Mouse (Mus musculus): Measurements from ENCODE around the gene Tnnc1.

The Tnnc1 gene

DNA sequence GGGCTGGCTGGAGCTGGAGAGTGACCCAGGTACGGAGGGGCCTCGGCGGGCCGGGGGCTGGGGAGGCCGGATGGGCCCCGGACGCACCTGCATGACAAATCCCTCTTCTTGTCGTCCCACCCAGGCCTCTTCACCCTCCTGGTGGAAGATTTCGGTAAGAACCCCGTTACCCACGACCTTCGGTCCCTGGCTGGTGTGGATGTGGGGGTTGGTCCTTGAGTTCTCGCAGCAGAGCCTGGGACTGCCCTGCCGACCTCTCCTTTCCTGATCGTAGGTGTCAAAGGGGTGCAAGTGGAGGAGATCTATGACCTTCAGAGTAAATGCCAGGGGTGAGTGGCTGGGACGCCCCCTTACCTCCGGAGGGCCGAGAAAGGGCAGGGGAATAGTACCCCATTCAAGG, 43.5 kb downstream of the Tnnc1 start:
- DNase-seq (ENCODE audit: extremely low read depth, low read depth) = no peak

GRCm38 (mm10) chr14:31252091-31252490, 44.0 kb downstream of the Tnnc1 start:
- no peak for DNase-seq (ENCODE audit: extremely low read depth, low read depth)

DNA sequence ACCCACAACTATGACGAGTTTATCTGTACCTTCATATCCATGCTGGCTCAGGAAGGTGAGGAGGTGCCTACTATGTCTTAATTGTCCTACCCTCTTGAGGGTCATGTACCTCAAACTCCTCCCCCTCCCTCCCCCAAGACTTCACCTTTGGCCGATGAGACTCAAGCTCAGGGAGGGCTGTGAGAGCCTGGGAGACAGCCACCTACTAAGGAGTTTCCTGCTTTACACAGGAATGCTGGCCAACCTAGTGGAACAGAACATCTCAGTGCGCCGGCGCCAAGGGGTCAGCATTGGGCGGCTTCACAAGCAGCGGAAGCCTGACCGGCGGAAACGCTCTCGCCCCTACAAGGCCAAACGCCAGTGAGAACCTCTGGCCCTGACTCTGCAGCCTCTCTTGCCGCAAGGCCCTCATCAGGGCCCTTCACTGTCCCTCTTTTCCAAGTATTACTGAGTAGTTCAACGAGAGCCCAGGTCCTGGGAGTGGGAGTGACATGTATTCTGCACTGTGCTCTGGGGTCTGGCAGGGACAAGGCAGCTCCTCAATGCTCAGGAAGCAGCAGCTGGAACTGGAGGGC, 50.5 kb downstream of the Tnnc1 start:
- DNase-seq (ENCODE audit: extremely low read depth, low read depth) = no peak

DNA sequence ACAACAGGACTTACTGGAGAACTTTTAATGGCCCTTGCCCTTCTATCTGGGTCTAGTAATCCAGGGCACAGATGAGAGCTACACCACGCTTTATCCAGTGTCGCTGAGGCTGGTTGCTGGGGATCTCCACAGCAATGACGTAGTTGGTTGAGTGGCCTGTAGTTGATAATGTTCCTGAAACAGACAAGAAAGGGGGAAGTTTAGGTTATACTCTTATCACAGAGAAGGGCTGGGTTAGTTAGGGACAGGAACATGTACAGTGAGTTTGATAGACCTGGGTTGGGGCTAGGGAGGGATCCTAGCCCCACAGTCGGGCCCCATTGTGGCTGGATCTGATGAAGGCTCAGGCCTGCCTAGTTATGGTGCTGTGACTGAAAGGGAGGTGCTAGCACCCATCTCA, 52.3 kb downstream of the Tnnc1 start:
- peak; percentile 95 for DNase-seq (ENCODE audit: extremely low read depth, low read depth)

GRCm38 (mm10) chr14:31260932-31261331, 52.8 kb downstream of the Tnnc1 start:
- DNase-seq (ENCODE audit: extremely low read depth, low read depth) = no peak

All from MEL-GATA-1-ER (cell line).